Mouse (Mus musculus) liver, embryonic 14 days (tissue): ENCODE results near the gene Clptm1. TPM values are rescaled to one million over a fixed set of nuclear protein-coding genes. Genes with fewer than 3 reads are reported as not detected.

Source experiments
- polyA plus RNA-seq: library from polyadenylated mRNA; depleted of rRNA; stranded (reverse); fragments of >200 nt; gene quantifications from 2 replicates; pipeline ENCODE4 v1.2.3, GENCODE M21; 2012; rRNA removed

Gene Clptm1
- 19.1 and 22.8 TPM in 2 replicates for polyA plus RNA-seq

DNA sequence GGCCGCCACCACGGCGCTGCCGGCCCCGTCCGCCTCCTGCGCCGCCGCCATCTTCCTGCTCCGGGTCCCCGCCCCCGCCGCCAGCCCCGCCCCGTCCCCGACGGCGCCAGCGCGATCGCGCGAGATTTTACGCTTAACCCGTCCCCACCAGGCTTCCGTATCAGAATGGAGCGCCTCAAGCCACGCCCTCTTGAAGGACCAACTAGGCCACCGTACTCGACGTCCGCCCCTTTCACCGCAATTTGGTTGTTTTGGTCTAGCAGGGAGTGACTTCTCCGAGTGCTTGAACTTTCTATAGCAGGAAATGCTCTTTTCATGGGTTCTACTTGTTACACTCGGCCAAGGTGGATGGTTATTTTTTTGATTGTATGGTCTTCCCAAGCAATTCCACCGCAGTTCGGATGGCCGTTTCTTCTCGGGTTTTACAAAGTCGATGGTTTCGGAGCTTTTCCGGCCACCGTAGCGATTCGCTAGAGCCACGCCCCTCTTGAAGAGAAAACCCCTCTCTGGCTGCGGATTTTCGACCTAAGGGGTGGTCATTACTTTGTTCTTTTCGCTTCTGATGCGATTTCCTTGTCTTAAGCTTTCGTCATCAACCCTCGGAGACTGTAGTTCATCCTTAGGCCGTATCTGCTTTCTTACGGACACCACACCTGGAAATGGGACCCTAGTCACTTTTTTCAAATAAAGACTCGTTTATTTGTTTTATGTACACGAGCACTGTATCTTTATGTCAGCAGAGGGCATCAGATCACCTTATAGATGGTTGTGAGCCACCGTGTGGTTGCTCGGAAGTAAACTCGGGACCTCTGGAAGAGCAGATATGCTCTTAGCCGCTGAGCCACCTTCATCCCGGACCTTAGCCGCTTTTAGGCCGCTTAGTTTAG lies at the start of gene Clptm1:
Clptm1 (minus strand) TSS at position 79 of the 887 bp plus-strand sequence.

GRCm38 (mm10) chr7:19698907-19699826 lies 34.3 kb upstream of the Clptm1 start, which contains the start of gene Apoe:
TSS of gene Apoe (minus strand) at chr7:19699188.

DNA sequence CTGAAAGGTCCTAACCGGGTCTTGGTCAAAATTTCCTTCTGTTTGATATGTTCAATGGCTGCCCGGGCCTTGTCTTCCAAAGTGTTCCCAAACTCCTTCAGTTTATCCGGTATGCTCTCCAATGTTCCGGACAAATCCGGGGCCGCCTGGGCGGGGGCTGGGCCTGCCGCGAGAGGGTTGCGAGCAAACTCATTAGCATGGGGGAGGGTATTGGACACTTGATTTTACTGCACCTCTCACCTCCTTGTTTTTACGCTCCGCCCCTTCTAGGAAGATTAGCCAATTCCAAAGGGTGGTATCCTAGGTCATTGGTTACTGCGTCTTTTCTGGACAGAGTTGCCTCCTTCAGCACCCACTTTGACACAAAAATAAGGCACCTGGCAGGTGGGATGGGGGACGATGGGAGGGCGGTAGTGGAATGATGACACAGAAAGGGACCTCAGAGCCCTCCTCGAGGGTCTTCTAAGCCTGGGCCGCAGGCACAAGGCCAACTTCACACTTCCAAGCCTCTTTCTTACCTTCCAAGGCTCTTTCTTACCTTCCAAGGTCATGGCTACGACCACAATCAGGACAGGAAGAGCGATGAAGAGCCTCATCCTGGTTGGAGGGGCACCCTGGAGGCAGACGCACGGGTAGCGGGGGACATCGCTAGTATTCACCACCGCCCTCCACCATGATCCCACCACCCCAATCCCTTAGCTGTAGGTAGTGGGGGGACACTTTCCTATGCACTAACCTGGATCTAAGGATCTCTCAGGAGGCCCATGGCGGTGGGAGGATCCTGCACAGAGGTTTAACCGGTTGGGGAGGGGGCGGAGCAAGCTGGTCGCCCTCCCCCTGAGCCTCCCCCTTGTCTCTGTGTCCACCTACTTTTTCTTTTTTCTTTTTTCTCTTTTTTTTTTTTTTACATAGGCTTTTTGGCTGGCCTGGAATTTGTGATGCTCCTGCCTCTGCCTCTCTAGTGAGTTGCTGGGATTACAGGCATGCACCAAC lies 27.3 kb upstream of the Clptm1 start, which contains the start of gene Apoc1:
Apoc1 (minus strand) TSS at position 788 of the 993 bp plus-strand sequence.

GRCm38 (mm10) chr7:19681202-19681694 lies 16.4 kb upstream of the Clptm1 start, which contains the start of the genes Gm44805 and Apoc4:
TSS of gene Gm44805 (minus strand) at chr7:19681423.
TSS of gene Apoc4 (minus strand) at chr7:19681479.

DNA sequence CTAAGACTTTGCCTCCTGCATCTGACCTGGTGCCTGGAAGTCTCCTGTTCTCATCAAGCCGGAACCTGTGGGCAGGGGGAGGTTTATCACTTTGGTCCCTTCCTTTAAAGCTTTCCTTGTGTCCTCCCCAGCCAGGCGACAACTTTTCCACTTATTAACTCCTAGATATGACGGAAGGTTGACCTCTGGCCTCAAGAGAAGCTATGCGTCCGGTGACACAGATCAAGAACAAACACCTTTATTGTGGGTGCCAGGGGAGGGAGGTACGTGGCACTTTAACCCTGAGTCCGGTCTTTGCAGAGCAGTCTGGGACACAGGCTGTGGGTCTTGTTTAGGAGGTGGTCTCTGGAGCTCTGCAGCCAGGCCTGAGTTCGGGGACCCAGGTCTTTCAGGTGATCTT lies 13.0 kb upstream of the Clptm1 start, which contains the start of gene Apoc2:
Apoc2 (minus strand) TSS at position 70 of the 400 bp plus-strand sequence.

DNA sequence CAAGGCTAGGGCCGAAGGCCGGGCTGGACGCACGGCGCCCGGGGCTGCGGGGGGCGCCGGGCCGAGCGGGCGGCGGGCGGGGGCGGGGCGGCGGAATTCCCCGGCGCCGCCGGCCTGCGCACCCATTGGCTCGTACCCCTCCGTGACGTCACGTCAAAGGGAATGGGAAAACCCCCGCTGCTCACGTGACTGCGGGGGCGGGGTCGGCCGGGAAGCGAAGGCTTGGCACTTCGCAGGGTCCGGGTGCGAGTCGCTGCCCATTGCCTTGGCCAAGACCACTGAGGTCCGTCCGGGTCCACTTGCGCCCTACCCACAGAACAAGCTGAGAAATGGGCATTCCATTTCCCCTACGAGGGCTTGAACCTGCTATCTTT lies 35.5 kb downstream of the Clptm1 start, which contains the start of gene Relb:
Relb (minus strand) TSS at position 78 of the 374 bp plus-strand sequence.

GRCm38 (mm10) chr7:19603849-19604605 lies 60.8 kb downstream of the Clptm1 start, which contains the start of gene Clasrp:
TSS of gene Clasrp (minus strand) at chr7:19604486.

Other genes with a start within 250 kb of the Clptm1 start
- 2.2 and 2.6 TPM in 2 replicates for gene Mark4, start 206.2 kb downstream of the Clptm1 start, polyA plus RNA-seq
- gene Exoc3l2, start 201.7 kb downstream of the Clptm1 start, polyA plus RNA-seq: 1.7 and 1.9 TPM in 2 replicates
- 1.8 and 2.1 TPM in 2 replicates for gene Bloc1s3, start 156.7 kb downstream of the Clptm1 start, polyA plus RNA-seq
- gene Trappc6a, start 156.6 kb downstream of the Clptm1 start, polyA plus RNA-seq: 19.8 and 25.1 TPM in 2 replicates
- 0.03 TPM in 2 replicates for gene Nkpd1, start 147.2 kb downstream of the Clptm1 start, polyA plus RNA-seq
- gene Ppp1r37, start 102.0 kb downstream of the Clptm1 start, polyA plus RNA-seq: 17.7 and 19.6 TPM in 2 replicates
- 0.66 and 0.83 TPM in 2 replicates for gene Zfp296, start 87.7 kb downstream of the Clptm1 start, polyA plus RNA-seq
- 29.5 and 35.4 TPM in 2 replicates for gene Gemin7, start 87.4 kb downstream of the Clptm1 start, polyA plus RNA-seq
- gene Clasrp, start 60.5 kb downstream of the Clptm1 start, polyA plus RNA-seq: 19.1 and 20.8 TPM in 2 replicates
- gene Relb, start 35.6 kb downstream of the Clptm1 start, polyA plus RNA-seq: 1.3 and 1.5 TPM in 2 replicates
- 439 and 482 TPM in 2 replicates for gene Apoc2, start 12.9 kb upstream of the Clptm1 start, polyA plus RNA-seq
- gene Gm44805, start 16.4 kb upstream of the Clptm1 start, polyA plus RNA-seq: 2.8 and 3.9 TPM in 2 replicates
- gene Apoc4, start 16.4 kb upstream of the Clptm1 start, polyA plus RNA-seq: 77.5 and 93.8 TPM in 2 replicates
- gene Apoc1, start 27.6 kb upstream of the Clptm1 start, polyA plus RNA-seq: 191 and 192 TPM in 2 replicates
- 2,192 and 2,254 TPM in 2 replicates for gene Apoe, start 34.2 kb upstream of the Clptm1 start, polyA plus RNA-seq
- gene Tomm40, start 50.4 kb upstream of the Clptm1 start, polyA plus RNA-seq: 46.5 and 58.9 TPM in 2 replicates
- gene Nectin2, start 85.5 kb upstream of the Clptm1 start, polyA plus RNA-seq: 7.6 and 8.0 TPM in 2 replicates
- 5.7 and 6.1 TPM in 2 replicates for gene Bcam, start 106.0 kb upstream of the Clptm1 start, polyA plus RNA-seq
- gene Cblc, start 131.8 kb upstream of the Clptm1 start, polyA plus RNA-seq: 0.78 and 0.98 TPM in 2 replicates
- 2.6 TPM in 2 replicates for gene Bcl3, start 157.7 kb upstream of the Clptm1 start, polyA plus RNA-seq
- 0.03 TPM in 1 of 2 replicates, not detected in the other for gene Gm19345, start 187.0 kb upstream of the Clptm1 start, polyA plus RNA-seq
- gene Ceacam16, start 196.3 kb upstream of the Clptm1 start, polyA plus RNA-seq: 0.01 and 0.02 TPM in 2 replicates
- gene Ceacam19, start 222.9 kb upstream of the Clptm1 start, polyA plus RNA-seq: 0.01 TPM in 1 of 2 replicates, not detected in the other